Mouse (Mus musculus) frontal cortex, adult 2 months (tissue): ENCODE measurements around the gene Tbc1d16. TPM values are rescaled to one million over a fixed set of nuclear protein-coding genes. Genes with fewer than 3 reads are reported as not detected.

Experiments
- DNase-seq, 2 experiments: peaks; one replicate each; pipeline ENCODE4 v3.0.0; 2022; ENCODE audit warnings: low spot score in 1 of 2; ENCODE audit errors: extremely low spot score in 1 of 2
- polyA plus RNA-seq: library from polyadenylated mRNA; depleted of rRNA; stranded (reverse); fragments of >200 nt; gene quantifications from 2 replicates; pipeline ENCODE4 v1.2.3, GENCODE M21; 2012

Tbc1d16 gene
- polyA plus RNA-seq, 1 experiment = 20.6 TPM

DNA sequence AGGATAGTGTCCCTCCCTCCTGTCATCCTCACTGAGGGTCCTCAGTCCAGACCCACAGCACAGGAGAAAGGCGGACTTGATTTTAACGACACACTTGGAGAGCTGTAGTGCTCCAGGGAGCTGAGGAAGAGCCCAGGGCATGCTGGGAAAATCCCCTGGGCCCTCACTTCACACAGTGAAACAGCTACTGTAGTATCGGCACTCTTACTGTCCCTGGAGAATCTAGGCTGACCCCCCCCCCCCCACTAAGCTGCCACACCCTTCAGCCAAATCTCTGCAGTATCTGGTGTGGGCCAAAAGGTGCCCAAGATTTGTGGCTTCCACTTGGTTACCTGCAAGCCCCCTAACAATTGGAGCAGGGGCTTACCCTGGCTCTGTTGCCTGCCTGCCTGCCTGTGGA is 8.7 kb upstream of the Tbc1d16 start:
- DNase-seq = no peak

GRCm38 (mm10) chr11:119236354-119236753 is 8.1 kb upstream of the Tbc1d16 start:
- no peak for DNase-seq

- peak in 1 of 2 experiments; percentile 55 for DNase-seq
These were observed 7.3 kb upstream of the Tbc1d16 start for GRCm38 (mm10) chr11:119235596-119235995.

GRCm38 (mm10) chr11:119234770-119235169 is 6.5 kb upstream of the Tbc1d16 start:
- DNase-seq = no peak

- peak in 1 of 2 experiments; percentile 73 for DNase-seq
These were observed 737 bp upstream of the Tbc1d16 start for GRCm38 (mm10) chr11:119228846-119229626.

GRCm38 (mm10) chr11:119227591-119227990 is 708 bp downstream of the Tbc1d16 start:
- no peak for DNase-seq

DNA sequence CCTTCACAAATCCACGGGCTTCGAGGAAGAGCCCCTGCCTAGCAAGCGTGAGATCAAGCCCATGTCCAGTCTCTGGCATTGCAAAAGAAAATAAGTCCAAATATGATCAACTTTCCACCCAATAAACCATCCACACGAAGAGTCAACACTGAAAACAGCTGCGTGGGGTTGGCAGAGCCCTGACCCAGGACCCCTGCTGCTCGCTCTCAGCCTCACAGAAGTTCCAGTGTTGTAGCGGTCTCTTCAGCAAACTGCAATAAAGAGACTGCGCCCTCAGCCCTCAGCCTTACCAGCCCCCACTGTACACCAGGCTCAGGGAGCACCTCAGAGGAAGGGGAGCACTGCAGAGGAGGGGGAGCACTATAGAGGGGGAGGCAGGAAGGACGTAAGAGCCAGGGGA is 2.7 kb downstream of the Tbc1d16 start:
- no peak for DNase-seq

- DNase-seq = no peak
These were observed 3.4 kb downstream of the Tbc1d16 start for GRCm38 (mm10) chr11:119224926-119225325.

- no peak for DNase-seq
These were observed 5.0 kb downstream of the Tbc1d16 start for GRCm38 (mm10) chr11:119223124-119223890.

DNA sequence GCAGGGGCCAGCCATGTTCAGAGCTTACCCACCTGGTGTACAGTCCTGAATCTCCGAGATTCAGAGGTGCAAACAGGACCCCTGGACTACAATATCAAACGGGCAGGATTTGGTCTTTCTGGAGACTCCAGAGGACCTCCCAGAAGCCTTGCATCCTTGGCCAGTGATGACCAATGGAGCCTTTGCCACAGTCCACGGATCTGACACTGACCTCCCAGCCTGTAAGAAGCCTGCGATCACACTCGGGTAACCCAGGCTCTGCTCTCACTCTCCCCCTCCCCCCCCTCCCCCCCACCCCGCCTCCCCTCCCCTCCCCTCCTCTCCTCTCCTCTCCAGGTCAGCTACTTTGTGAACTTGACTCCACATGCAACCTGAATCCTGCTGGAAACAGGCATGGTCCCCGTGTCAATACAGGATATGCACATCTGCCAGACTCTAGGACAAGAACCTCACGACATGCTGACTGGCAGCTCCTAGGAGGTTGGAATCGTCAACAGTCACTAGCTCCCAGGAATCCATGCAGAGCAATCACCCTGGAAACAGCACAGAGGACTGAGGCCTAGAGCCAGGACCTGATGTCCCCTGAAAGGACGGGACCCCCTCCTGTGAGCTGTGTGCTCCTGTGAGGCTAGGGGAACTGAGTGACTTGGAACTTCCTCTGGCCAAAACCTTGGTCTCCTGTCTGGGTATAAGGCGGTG is 6.3 kb downstream of the Tbc1d16 start:
- no peak for DNase-seq

DNA sequence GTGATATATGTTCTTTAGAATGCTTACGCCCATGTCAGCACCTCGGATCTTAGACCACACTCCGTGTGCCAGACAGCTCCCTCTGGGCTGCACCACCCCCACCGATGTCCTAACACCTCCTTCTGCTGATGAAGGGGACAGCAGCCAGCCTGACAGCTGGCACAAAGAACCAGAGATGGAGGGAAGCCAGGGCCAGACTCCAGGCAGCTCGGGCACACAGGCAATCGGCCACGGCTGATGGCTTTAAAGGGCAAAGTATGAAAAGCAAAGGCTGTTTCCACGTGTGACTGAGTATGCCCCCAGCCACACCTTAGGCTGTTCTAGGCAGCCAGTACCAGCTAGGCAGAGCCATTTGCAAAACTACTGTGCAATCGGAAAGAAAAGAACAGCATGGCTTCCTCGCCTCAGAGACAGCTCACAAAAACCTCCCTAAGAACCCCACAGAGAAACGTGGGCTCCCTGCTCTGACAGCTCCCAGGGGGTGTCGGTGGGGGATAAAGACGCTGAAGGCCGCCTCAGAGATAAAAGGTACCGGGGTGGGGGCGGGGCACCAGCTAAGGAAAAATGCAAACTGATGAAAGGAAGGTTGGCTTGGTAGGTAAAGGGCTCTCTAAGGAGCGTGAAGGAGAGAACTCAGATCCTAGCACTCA is 8.4 kb downstream of the Tbc1d16 start:
- DNase-seq = peak in 1 of 2 experiments; percentile 75

DNA sequence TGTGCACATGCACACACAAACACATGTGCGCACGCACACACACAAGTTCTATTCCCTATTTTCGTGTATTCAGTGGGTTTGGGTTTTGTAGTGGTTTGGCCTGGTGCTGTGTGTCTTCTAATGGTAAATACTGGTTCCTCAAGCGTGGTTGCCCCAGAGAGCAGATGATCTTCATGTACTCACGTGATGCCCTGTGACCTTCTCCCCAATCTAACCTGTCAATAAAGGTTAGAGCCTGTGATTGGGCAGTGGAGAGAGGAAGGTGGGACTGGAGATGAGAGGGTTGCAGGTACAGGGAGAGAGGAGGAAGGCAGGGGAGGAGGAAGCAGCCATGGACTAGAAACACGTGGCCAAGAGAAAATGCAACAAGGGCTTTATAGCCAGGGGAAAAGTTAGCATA is 10.4 kb downstream of the Tbc1d16 start:
- DNase-seq = no peak

GRCm38 (mm10) chr11:119215905-119216507 is 12.3 kb downstream of the Tbc1d16 start:
- no peak for DNase-seq

DNA sequence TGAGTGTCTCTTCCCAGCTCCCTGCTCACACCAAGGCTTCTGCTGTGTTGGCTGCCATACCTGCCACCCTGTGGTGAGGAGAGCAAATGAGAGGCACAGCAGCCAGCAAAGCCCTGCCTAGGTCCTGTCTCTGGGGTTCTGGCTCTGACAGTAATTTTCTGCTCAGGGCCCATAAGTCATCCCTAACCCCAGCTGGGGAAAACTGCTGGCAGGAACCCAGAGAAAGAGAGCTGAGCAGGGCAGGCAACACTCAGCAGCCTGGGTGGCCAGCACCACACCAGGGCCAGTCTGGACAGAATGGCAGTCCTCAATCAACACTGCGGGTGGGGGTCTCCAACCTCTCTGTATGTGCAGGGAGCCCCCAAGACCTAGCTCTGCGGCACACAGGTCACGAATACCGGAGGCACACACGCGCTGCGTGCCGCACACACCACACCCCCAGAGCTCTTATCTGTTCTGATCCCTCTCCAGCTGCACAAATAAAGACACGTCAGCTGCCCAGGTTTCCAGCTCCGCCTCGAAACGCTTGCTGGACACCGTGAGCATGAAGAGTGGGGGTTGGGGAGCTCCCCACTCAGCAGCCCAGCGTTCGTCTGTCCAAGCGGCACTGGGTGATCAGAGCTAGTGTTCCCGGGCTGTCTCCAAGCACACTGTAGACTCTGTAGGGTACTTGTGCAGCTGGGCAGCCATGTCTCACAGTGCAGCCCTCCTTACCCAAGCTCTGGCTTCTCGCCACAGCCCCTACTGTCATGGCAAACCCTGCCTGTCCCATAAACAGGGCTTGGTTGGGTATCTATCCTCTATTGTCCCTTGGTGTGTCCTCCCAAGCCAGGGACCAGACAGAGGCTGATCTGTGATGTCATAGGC is 13.0 kb downstream of the Tbc1d16 start:
- no peak for DNase-seq

GRCm38 (mm10) chr11:119213166-119213885 is 15.0 kb downstream of the Tbc1d16 start:
- no peak for DNase-seq

DNA sequence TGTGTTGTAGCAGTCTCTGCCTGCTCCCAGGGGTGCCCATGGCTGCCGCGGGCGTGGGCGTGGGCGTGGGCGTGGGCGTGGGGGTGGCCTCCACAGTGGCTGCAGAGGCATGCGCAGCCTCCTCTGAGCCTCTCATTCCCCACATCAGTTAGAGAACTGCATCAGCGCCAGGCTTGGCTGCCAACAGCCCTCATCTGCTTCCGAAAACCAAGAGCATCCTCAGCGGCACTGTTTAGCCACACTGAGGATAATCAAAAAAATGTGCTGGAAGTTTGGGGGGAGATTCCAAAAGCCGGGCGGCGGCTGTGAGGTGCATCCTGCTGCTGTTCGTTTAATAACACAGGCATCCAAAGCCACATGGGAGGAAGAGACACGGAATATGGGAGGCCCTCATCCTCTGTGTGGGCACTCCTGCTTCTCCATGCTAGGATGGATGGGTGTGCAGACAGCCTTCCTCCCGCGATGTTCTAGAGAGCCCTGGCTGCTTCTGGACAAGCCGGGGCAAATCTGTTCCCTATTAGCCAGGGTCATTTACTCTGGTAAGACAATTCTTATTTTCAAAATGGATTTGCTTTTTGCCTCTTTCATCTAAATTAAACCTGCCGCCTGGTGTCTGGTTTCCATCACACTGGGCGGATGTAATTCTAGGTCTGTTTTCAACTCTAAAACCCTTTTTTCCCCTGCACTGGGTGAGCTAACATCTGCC is 16.5 kb downstream of the Tbc1d16 start:
- DNase-seq = peak in 1 of 2 experiments; percentile 56

GRCm38 (mm10) chr11:119210321-119211100 is 17.8 kb downstream of the Tbc1d16 start:
- DNase-seq = peak in 1 of 2 experiments; percentile 84
